Mouse (Mus musculus): ENCODE results near the gene Gm42417. TPM values are rescaled to one million over a fixed set of nuclear protein-coding genes. Genes with fewer than 3 reads are reported as not detected.

Gm42417 gene
- total RNA-seq, 1 experiment from 2014 or later, result not detected

DNA sequence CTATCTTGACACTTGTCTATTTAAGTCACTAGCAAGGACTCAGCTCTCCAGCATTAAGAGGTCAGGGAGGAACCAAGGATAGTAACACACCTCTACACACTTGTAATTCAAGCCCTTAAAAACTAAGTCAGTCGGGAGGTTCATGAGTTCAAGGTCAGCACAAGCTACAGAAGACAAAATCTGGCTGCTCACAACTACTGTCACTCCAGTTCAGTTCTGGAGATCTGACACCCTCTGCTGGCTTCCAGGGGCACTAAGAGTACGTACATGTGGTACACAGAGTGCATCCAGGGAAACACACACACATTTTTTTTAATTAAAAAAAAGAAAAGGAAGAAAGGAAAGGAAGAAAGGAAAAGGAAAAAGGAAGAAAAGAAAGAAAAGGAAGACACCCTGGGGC, 42.5 kb downstream of the Gm42417 start:
- no peak for ATAC-seq (replicated peaks; ENCODE audit: insufficient number of reproducible peaks, low FRiP score, low TSS enrichment, poor library complexity, severe bottlenecking)

- no peak for ATAC-seq (replicated peaks; ENCODE audit: insufficient number of reproducible peaks, low FRiP score, low TSS enrichment, poor library complexity, severe bottlenecking)
Observed at GRCm38 (mm10) chr1:36493299-36493698, 45.9 kb downstream of the Gm42417 start.

GRCm38 (mm10) chr1:36492416-36493139, 46.7 kb downstream of the Gm42417 start:
- no peak for ATAC-seq (replicated peaks; ENCODE audit: insufficient number of reproducible peaks, low FRiP score, low TSS enrichment, poor library complexity, severe bottlenecking)

DNA sequence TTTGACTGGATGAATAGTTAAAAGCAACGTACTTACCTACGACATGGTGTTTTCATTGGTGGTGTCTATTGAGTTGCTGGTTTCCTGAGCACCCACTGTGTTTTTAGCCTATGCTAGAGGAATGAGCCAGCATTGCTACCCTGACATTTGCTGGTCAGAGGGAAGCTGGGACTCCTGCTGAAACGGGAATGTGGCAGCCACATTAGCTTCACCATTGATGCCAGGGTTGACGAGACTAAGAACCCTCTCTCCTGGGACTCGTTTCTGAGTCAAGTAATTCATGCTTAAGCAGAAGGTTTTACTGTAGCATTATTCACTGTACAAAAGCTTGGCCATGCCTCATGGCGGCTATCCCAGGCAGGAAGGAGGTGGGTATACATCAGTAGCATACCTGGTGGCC, 49.6 kb downstream of the Gm42417 start:
- ATAC-seq (replicated peaks; ENCODE audit: insufficient number of reproducible peaks, low FRiP score, low TSS enrichment, poor library complexity, severe bottlenecking), result no peak

GRCm38 (mm10) chr1:36487111-36487510, 52.1 kb downstream of the Gm42417 start:
- no peak for ATAC-seq (replicated peaks; ENCODE audit: insufficient number of reproducible peaks, low FRiP score, low TSS enrichment, poor library complexity, severe bottlenecking)

- ATAC-seq (replicated peaks; ENCODE audit: insufficient number of reproducible peaks, low FRiP score, low TSS enrichment, poor library complexity, severe bottlenecking), result no peak
Observed at GRCm38 (mm10) chr1:36485080-36485479, 54.1 kb downstream of the Gm42417 start.

DNA sequence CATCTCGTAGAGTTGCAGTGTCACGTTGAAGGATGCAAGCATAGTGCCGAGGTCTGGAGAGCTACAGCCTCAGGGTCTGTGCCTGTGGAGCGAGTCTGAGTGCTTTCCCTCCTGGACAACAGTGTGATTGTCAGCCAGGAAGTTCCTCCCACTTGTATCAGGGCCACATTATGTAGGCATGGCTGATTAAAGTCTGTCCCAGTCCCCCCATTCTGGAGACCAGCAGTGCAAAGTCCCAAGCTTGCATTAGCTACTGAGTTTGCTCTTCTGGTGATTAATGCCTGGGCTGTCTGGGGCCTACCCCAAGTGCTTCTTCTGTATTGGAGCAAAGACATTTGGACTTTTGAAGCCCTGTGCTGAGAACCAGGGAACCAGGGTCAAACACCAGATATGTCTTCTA, 55.4 kb downstream of the Gm42417 start:
- ATAC-seq (replicated peaks; ENCODE audit: insufficient number of reproducible peaks, low FRiP score, low TSS enrichment, poor library complexity, severe bottlenecking), result no peak

Other genes with a start within 250 kb of the Gm42417 start
- gene Arid5a, start 231.7 kb downstream of the Gm42417 start, total RNA-seq (2017), result 47.3 to 80.2 TPM (median 65.0 TPM) in 3 replicates
- 48.0 to 68.9 TPM (median 53.4 TPM) in 3 replicates for gene Kansl3, start 170.2 kb downstream of the Gm42417 start, total RNA-seq (2017)
- 0.29 TPM in 1 of 3 replicates, not detected in the others for gene Fer1l5, start 167.1 kb downstream of the Gm42417 start, total RNA-seq (2017)
- 8.0 to 12.1 TPM (median 10.8 TPM) in 3 replicates for gene Lman2l, start 94.2 kb downstream of the Gm42417 start, total RNA-seq (2017)
- gene Cnnm4, start 67.8 kb downstream of the Gm42417 start, total RNA-seq (2017), result 16.4 to 17.0 TPM (median 17.0 TPM) in 3 replicates
- gene Cnnm3, start 27.6 kb downstream of the Gm42417 start, total RNA-seq (2017), result 3.9 to 11.4 TPM (median 6.2 TPM) in 3 replicates
- 9.4 to 21.2 TPM (median 19.1 TPM) in 3 replicates for gene Ankrd23, start 2.5 kb downstream of the Gm42417 start, total RNA-seq (2017)
- 4.9 to 7.9 TPM (median 7.6 TPM) in 3 replicates for gene Ankrd39, start 8.0 kb upstream of the Gm42417 start, total RNA-seq (2017)
- 7.7 to 16.7 TPM (median 7.8 TPM) in 3 replicates for gene Sema4c, start 18.9 kb upstream of the Gm42417 start, total RNA-seq (2017)
- gene Fam178b, start 143.8 kb upstream of the Gm42417 start, total RNA-seq (2017), result not detected in 3 replicates
- 276 to 385 TPM (median 284 TPM) in 3 replicates for gene Cox5b, start 152.0 kb upstream of the Gm42417 start, total RNA-seq (2017)
- gene 4933424G06Rik, start 170.7 kb upstream of the Gm42417 start, total RNA-seq (2017), result not detected in 3 replicates
- gene Actr1b, start 175.0 kb upstream of the Gm42417 start, total RNA-seq (2017), result 43.6 to 76.4 TPM (median 61.1 TPM) in 3 replicates
- 14.5 to 81.6 TPM (median 14.9 TPM) in 3 replicates for gene Zap70, start 222.4 kb upstream of the Gm42417 start, total RNA-seq (2017)